Mouse (Mus musculus) frontal cortex, postnatal 36 days (tissue): ENCODE measurements around the gene Appl2.

Experiments
- DNase-seq, 2 experiments: peaks; one replicate each; pipeline ENCODE4 v3.0.0; 2022; ENCODE audit warnings: low spot score in 2 of 2

The Appl2 gene

DNA sequence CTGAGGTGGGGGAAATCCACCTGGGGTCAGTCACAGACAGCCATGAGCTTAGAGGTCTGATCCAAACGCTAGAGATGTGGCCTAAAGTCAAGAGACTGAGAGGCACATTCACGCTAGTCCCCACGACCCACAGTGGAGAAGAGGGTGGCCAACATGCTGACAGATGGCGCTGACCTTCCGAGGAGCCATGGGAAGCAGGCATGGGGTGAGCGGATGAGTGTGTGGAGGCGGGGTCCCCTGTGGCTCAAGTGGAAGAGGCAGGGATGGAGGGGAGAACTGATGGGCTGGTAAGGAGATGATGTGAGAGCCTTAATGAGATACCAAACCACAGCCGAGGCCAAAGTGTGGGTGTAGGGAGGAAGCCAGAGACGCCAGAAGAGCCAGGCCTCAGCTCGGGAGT is 16.8 kb downstream of the Appl2 start:
- DNase-seq: no peak

DNA sequence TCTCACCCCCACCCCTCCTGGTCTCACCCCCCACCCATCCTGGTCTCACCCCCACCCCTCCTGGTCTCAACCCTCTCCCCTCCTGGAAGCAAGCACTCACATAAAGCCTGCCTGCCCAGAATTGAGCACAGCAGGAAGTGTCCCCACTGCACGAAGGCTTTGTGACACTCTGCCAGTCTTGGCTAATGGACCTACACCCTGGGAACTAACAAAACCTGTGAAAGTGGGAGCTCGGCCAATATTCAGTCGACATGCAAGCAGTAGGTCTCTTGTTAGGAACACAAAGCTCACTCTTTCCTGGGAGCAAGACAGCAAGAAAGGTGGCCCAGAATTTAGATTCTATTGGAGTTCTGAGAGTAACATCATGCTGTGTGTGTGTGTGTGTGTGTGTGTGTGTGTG is 17.6 kb downstream of the Appl2 start:
- DNase-seq: peak in 1 of 2 experiments; percentile 45

DNA sequence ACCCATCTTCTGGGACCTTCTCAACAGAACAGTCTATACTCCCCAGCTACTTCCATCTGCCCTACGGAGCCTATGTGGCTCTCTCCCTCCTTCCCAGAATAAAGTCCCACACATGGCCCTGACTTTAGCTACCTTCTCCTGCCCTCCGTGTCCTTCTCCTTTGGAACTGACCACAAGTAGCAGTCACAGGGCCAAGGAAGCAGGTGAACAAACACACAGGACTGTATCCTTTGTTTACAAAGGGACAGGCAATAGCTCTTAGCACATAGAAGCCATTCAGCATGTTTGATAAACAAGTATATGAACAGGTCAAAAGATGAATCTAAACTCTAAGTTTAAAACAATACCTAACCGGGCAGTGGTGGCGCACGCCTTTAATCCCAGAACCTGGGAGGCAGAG is 18.7 kb downstream of the Appl2 start:
- no peak for DNase-seq

DNA sequence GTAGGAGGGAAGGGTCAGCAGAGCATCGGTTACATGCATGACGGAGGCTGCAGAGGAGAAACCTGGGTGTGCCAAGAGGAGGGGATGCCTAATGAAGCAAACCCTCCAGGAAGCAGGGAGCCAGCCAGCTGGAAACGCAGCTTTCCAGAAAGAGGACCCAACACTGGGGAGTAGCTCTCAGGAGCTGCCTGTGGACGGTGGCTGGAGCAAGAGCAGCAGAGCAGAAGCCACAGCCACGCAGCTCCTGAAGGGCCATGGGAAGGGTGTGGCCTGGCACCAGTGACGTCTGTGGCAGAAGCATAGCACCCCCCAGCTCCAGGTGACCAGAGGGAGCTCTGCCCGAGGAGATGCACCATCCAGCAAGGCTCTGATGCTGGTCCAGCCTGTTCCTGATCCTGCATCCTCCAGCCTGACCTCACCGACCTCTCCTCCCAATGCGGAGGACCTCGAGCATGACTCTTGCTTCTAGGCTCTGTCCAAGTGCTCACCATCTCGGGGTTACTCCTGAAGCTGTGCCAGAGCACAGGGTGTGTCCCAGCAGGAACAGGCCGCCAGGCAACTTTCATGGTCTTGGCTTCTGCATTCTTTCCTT is 19.3 kb downstream of the Appl2 start:
- DNase-seq: no peak

DNA sequence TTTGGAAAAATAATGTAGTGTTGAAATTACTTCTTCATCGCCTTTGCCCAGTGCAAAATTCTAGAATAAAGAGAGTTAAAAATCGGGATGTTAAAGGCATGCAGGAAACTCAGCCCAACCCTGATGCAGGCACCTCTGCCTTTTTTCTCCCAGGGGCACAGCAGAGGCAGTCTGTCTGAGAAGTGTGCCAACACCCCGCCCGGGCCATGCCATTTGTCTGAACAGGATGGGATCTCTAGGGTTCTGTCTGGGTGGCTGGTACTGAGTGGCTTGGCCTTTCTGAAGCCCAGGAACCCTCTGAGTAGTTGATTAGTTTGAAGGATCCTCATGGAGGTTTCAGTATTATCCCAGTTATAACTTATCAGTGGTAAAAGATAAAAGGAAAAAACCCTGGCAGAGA is 20.3 kb downstream of the Appl2 start:
- DNase-seq: no peak

DNA sequence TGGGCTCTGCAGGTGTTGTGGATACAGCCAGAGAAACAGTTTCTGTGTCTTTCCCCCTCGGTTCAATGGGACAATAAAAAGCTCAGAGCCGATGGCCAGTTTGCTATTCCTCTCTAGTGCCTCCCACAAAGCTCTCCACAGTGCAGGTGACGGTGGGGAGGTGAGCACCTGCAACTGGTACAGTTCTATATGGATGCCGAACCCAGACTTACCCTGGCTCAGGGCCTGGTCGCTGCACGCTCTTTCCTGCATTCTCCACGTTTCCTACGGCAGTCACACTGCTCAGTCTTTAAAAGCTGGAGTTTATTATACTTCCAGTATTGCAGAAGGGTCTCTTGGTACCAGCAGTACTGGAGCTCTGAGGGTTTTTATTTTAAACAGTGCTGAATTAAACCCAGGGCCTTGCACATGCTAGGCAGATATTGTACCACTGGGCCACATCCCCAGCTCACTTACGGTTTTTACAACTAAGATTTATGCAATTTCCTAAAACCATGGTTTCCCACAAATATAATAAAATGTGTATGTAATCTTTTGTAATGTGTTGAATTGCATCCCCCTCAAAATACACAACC is 21.3 kb downstream of the Appl2 start:
- no peak for DNase-seq

- no peak for DNase-seq
Measured at GRCm38 (mm10) chr10:83624841-83625240, 23.7 kb downstream of the Appl2 start.

GRCm38 (mm10) chr10:83624065-83624464 is 24.5 kb downstream of the Appl2 start:
- no peak for DNase-seq

GRCm38 (mm10) chr10:83620350-83621055 is 28.0 kb downstream of the Appl2 start:
- DNase-seq: no peak

- peak in 1 of 2 experiments; percentile 18 for DNase-seq
Measured at GRCm38 (mm10) chr10:83618819-83619440, 29.6 kb downstream of the Appl2 start.

- DNase-seq: no peak
Measured at GRCm38 (mm10) chr10:83617366-83617765, 31.2 kb downstream of the Appl2 start.

- DNase-seq: no peak
Measured at GRCm38 (mm10) chr10:83612648-83613215, 35.8 kb downstream of the Appl2 start.

- no peak for DNase-seq
Measured at GRCm38 (mm10) chr10:83611863-83612262, 36.7 kb downstream of the Appl2 start.

DNA sequence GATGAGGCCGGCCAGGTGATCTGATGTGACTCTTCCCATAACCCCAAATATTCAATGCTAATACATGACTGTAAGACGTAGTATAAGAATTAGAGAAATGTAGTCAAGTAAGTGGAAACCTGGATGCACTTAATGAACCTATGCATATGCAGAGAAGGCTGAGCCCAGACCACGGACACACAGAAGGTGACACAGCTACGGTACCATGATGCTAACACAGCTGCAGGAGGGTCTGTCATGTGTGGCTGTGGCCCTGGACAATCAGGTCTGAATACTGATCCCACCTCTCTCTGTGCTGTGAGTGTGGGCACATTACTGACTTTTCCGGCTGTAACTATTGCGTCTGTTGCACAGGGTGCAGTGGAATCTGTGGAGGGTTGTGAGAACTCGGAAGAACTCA is 38.0 kb downstream of the Appl2 start:
- no peak for DNase-seq

- DNase-seq: no peak
Measured at GRCm38 (mm10) chr10:83608596-83608995, 39.9 kb downstream of the Appl2 start.

DNA sequence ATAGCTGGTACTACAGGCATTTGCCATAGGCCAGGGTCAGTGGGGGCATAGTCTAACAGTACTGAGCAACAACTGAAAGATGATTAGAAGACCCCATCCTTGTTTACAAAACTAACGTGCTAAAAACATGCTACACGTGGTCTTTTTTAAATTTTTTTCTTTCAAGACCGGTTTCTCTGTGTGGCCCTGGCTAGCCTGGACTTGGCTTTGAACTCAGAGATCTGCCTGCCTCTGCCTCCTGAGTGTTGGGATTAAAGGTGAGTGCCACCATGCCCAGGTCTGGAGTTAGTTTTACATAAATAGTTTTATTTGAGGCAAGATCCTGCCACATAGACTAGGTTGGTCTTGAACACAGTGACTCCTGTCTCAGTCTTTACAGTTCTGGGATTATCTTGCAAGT is 41.4 kb downstream of the Appl2 start:
- DNase-seq: no peak

GRCm38 (mm10) chr10:83605637-83606183 is 42.8 kb downstream of the Appl2 start:
- DNase-seq: no peak

DNA sequence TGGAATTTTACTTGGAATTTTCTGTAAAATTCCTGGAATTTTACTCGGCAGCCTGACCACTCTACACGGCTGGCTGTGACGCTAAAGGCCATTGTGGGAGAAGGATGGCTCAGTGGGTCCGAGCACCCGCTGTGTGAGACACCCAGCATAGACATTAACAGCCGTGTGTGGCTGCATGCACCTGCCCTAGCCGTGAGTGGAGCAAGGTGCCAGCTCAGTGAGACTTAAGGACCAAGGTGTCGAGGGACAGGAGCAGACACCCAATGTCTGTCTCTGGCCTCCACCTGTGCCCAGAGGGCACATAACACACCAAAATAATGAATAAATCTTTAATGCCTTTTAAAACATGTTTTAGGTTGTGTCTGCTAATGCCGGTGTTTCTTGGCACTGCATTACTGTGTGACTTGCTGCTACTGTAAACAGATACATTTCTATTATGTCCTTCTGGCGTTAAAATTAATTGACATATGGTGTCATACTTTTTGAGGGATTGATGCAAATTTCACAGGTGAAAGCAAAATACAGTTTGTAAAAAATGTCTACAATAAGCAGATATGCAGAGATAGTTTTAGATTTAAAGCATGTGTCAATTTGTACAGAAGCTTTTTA is 44.5 kb downstream of the Appl2 start:
- DNase-seq: no peak

DNA sequence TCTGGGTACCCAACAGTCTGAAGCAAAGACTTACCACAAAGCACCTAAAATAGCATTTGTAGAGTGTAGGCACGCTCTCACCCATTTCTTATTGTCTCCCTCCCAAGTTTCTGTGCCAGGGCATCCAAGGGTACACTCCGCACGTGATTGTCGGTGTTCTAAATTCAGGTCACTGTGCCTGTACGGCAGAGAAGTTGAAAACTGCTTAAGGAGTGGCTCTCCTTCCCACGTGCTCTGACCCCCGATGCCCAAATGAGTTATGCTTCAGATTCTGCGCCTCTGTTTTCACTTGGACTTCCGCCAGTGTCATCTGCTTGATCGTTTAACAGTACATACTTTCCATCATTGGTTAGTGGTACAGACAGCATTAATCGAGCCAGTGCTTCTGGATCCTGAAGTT is 47.9 kb downstream of the Appl2 start:
- peak in 1 of 2 experiments; percentile 20 for DNase-seq

DNA sequence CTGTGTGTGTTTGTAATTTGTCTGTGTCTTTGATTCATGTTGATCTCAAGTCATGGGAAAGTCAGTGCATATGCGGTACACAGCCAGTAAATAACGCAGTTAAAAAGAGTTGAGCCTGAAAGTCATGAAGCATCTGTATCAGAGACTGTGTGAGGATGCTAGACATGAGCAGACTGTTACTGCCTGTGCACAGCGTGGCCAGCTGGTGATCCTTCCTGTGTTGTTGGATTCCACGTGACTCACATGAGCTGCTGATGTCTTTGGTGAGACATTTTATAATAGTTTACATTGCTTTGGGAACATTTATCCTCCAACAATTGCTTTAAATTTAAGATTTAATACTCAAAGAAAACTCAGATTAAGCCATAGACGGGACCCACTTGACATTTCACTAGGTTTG is 54.0 kb downstream of the Appl2 start:
- DNase-seq: no peak

DNA sequence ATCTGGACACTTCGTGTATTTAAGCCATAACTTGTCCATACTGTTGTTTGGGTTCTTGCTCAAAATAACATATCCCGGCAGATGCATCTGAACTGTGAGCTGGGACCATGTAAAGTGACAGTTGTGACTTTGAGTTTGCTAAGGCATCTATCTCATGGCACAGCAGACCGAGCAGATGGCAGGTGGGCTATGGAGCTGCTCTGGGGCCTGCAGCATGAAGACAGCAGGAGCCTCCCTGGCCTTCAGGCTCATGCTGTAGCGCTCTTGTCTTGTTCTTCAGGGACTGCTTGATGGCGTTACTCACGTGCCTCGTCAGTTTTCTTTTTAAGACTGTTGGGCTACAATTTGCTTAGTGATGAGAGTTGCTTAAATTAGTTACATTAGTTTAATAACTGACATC is 55.9 kb downstream of the Appl2 start:
- no peak for DNase-seq

DNA sequence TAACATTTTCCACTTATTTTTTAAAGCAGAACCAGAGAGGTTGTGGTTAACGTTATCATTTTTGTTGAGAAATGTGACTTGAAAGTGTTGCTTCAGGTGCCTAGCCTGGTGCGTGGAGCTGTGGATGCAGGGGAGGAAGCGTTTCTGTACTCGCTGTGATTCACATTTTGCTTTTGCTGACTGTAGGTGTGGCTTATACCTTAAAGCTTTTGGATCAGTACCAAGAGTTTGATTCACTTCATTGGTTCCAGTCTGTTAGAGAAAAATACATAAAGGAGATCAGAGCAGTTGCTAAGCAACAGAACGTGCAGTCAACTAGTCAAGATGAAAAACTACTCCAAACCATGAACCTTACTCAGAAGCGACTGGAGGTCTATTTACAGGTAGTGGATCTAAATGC is 57.7 kb downstream of the Appl2 start:
- DNase-seq: no peak
